Mouse (Mus musculus) megakaryocyte, embryonic 14.5 days (primary cell): ENCODE measurements around the gene Ipmk.

ENCODE experiments used
- FLI1 ChIP-seq: IDR thresholded peaks from 2 replicates; pipeline ENCODE4 v1.6.1; 2012; ENCODE audit warnings: low read length, inconsistent platforms, mixed read lengths
- GATA1 ChIP-seq: IDR thresholded peaks from 3 replicates; pipeline ENCODE4 v1.6.1; 2012; ENCODE audit warnings: mixed read lengths, low read length, inconsistent platforms, borderline replicate concordance

DNA sequence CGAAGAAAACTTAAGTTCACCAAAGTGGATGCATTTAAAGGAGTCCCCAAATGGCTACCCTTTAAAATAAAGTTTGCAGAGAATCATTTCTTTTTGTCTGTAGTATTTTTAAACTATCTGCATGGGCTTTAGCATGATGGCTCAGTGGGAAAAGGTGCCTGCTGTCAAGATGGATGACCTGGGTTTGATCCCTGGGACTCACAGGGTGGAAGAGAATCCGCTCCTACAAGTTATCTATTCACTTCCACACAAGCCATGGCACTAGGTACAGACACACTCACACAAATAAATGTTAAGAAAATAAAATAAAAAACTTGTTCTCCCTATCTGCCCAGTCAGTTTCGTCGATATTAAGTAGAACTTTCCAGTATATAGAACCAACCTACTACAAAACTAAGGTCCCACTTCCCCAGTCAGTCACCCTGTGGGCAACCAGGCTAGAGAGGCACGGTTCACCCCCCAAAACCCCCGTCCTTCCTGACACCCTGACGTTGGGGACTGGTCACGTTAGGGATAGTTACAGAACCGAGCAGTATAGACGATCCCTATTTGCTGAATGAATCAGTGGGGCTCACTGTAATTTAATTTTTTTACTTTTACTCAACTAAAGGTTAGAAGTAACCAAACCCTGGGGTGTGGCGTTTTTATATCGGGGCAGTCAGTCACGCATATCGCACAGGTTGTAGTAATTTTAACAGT is 3.8 kb upstream of the Ipmk start:
- TF ChIP-seq GATA1 = no peak
- no peak for TF ChIP-seq FLI1
